Comparison of ENCODE assay signal across 8 mouse cellular contexts in the genomic region with DNA sequence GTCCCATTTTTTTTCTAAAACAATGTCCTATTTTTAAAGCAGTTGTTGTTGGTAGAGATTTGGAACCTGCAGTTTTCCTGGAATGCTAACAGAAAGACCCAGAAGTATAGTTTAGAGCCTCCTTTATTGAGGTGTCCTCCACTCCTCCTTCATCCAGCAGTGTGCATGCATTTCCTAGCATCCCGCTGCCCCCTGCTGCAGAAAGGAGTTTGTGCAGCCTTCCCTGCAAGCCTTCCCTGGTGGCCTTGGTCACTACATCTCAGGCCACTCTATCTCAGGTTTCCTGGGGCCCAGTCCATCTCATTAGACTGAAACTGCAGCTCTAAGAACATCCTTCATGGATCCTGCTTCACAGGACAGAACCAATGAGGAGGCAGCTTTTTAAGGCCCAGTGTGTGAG. TPM values are rescaled to one million over a fixed set of nuclear protein-coding genes. Genes with fewer than 3 reads are reported as not detected.
A peak's percentile ranks its signal among the peaks of the same experiment; 100 is the strongest.
DNase-seq lines count a peak whose midpoint lies in the region; ATAC-seq and TF ChIP-seq lines count a peak whose summit lies in the region.
"Had no signal": no experiment of that assay in that cellular context is flagged by ENCODE, and none has a peak within 500 bp of the region (broad histone marks: within the 10 kb centered on the region; RNA-seq: fewer than 3 reads in every experiment).

No protein-coding gene starts in this region.

- POLR2A ChIA-PET in Patski (lab: Charles Lee), result no interaction called here

- no peaks in the 10 kb centered on the region for H3K36me3 ChIP-seq in kidney, embryonic 16.5 days (ENCODE audit: insufficient read depth, low read length)
- H3K36me3 ChIP-seq: neural tube, embryonic 13.5 days had no signal

- no peak overlapping the region for H3K4me2 ChIP-seq in kidney, embryonic 16.5 days (replicated peaks; ENCODE audit: low read depth, low read length)
- H3K4me2 ChIP-seq: neural tube, embryonic 13.5 days had no signal

- H3K9me3 ChIP-seq in kidney, embryonic 16.5 days (ENCODE audit: low read length), result no peaks in the 10 kb centered on the region
- H3K9me3 ChIP-seq: neural tube, embryonic 13.5 days had no signal

- no peak overlapping the region for H3K9ac ChIP-seq in kidney, embryonic 16.5 days (replicated peaks; ENCODE audit: low read length)
- H3K9ac ChIP-seq: neural tube, embryonic 13.5 days had no signal

- no peaks in the 10 kb centered on the region for H3K4me1 ChIP-seq in lung, adult 2 months (ENCODE audit: control insufficient read depth, insufficient read depth, low read length)
- H3K4me1 ChIP-seq in kidney, embryonic 16.5 days (ENCODE audit: insufficient read depth, low read length), result no peaks in the 10 kb centered on the region
- H3K4me1 ChIP-seq: neural tube, embryonic 13.5 days had no signal

- H3K27ac ChIP-seq in kidney, embryonic 16.5 days (ENCODE audit: low read length), result no peak overlapping the region
- H3K27ac ChIP-seq: neural tube, embryonic 13.5 days had no signal

- H3K4me3 ChIP-seq in lung, adult 2 months (replicated peaks; ENCODE audit: extremely low read depth, low read depth, low read length), result no peak overlapping the region
- no peak overlapping the region for H3K4me3 ChIP-seq in kidney, embryonic 16.5 days (ENCODE audit: low read length)
- H3K4me3 ChIP-seq: neural tube, embryonic 13.5 days had no signal

- 22% methylated on average over 1 of the region's 1 CpGs for WGBS in lung, adult 2 months
- 27% methylated on average over 1 of the region's 1 CpGs for WGBS in kidney, embryonic 16.5 days

- peak; percentile 51 for ATAC-seq in Patski
- ATAC-seq in kidney, embryonic 16.5 days (ENCODE audit: low FRiP score, low TSS enrichment), result peak; percentile 67; the same call in 1 of the 2 replicates
- ATAC-seq in erythroblast, adult 5-6 weeks (replicated peaks; ENCODE audit: low FRiP score, poor library complexity, severe bottlenecking), result no peak

- TF ChIP-seq CTCF in lung, adult 2 months (IDR thresholded peaks at IDR 0.05; ENCODE audit: insufficient read depth, low read length), result peak; percentile 17; the same call in 1 of the 2 replicates
- peak; percentile 89 for TF ChIP-seq CTCF in Patski (IDR thresholded peaks at IDR 0.05)
- peak; percentile 60 for TF ChIP-seq CTCF in brain, embryonic 14.5 days (IDR thresholded peaks at IDR 0.05; ENCODE audit: borderline replicate concordance, extremely low read depth, insufficient read depth, insufficient read length)

- no peaks in the 10 kb centered on the region for H3K27me3 ChIP-seq in Patski
- H3K27me3 ChIP-seq in kidney, embryonic 16.5 days (ENCODE audit: insufficient read depth, low read length), result no peaks in the 10 kb centered on the region
- H3K27me3 ChIP-seq: neural tube, embryonic 13.5 days had no signal

- no peak for DNase-seq in lung, adult 2 months
- no peak for DNase-seq in lung, adult 18-20 months
- DNase-seq in Patski (ENCODE audit: low read depth, low spot score), result no peak
- peak; percentile 37 for DNase-seq in brain, embryonic 14.5 days (ENCODE audit: low read depth)
- no peak for DNase-seq in spleen, postnatal 10 days (ENCODE audit: low spot score in 2 of 2)

- CTCF ChIA-PET in Patski (lab: Charles Lee), result interaction anchor here (1.0 to 2.0 kb wide), 5 partner anchors 10 to 1082 kb away, joined by 3 to 5 read pairs (median 4); no protein-coding TSS in a partner anchor

- in situ Hi-C loops in Patski (cut with MboI; ENCODE audit: low pct_unique_long_range_greater_than_20kb), result loop anchor here (5.0 kb wide), 1 partner anchor 699 kb away; no protein-coding TSS in a partner anchor

- TF ChIP-seq POLR2A in lung, adult 2 months (IDR thresholded peaks at IDR 0.05; ENCODE audit: borderline replicate concordance, extremely low read depth, low read depth, low read length), result no peak
- TF ChIP-seq POLR2A in brain, embryonic 14.5 days (IDR thresholded peaks at IDR 0.05; ENCODE audit: borderline replicate concordance, extremely low read depth, insufficient read depth, insufficient read length, poor library complexity, severe bottlenecking), result no peak

RNA-seq across cellular contexts. Expression of a gene that starts 51.0 kb away (rescaled TPM):
- 0.68 and 1.2 TPM in 2 replicates for polyA plus RNA-seq in lung, adult 2 months (2012; rRNA removed)
- polyA plus RNA-seq in Patski (2021), result 0.06 TPM
- 0.14 and 0.21 TPM in 2 replicates for polyA plus RNA-seq in brain, embryonic 14.5 days (2012; rRNA removed)
- polyA plus RNA-seq in kidney, embryonic 16.5 days (2015; fragmentation: Nextera tagmentation; extraction: Ambion mirVana), result 0.60 and 0.75 TPM in 2 replicates
- total RNA-seq in erythroblast, adult 5-6 weeks (2015; ENCODE audit: low replicate concordance), result not detected in 2 replicates
- total RNA-seq in erythroblast, adult 5-6 weeks (2017; ENCODE audit: low replicate concordance), result not detected in 2 replicates

Comparison
In these comparisons a context has a peak if more than half of its experiments do, and no peak if none do; other contexts are left out.
1. CTCF ChIP-seq: peak in every context shown above with its lines; median percentile 89 in Patski; 60 in brain, embryonic 14.5 days; 17 in lung, adult 2 months.